8 mouse cellular contexts compared by ENCODE assay signal in genomic region chr4:102087566-102088234, GRCm38 (mm10). TPM values are rescaled to one million over a fixed set of nuclear protein-coding genes. Genes with fewer than 3 reads are reported as not detected.
DNase-seq lines count a peak whose midpoint lies in the region; ATAC-seq and TF ChIP-seq lines count a peak whose summit lies in the region.

No protein-coding gene starts in this region.

- DNase-seq in heart, postnatal 25 days (ENCODE audit: low spot score) = no peak
- DNase-seq in cerebellum, adult 8-10 months = peak; percentile 79
- peak; percentile 51 for DNase-seq in forebrain, postnatal 0 days
- peak; percentile 3 for DNase-seq in kidney, postnatal 14 days
- DNase-seq in right cerebral cortex, postnatal 36 days (ENCODE audit: low spot score in 2 of 2) = peak; percentile 39 to 50
- DNase-seq in urinary bladder, postnatal 14 days (ENCODE audit: low spot score) = no peak

- H3K4me3 ChIP-seq in heart, embryonic 16.5 days (ENCODE audit: low read length) = peak overlapping the region; percentile 58
- H3K4me3 ChIP-seq in forebrain, postnatal 0 days (ENCODE audit: low read depth, low read length) = peak overlapping the region; percentile 65
- peak overlapping the region; percentile 53 for H3K4me3 ChIP-seq in lung, embryonic 16.5 days (ENCODE audit: low read length)

- peaks cover 2% of the 10 kb centered on the region; the same call in 1 of the 2 replicates for H3K4me1 ChIP-seq in heart, embryonic 16.5 days (ENCODE audit: control insufficient read depth, insufficient read depth, low read length)
- no peaks in the 10 kb centered on the region for H3K4me1 ChIP-seq in forebrain, postnatal 0 days (ENCODE audit: insufficient read depth)
- H3K4me1 ChIP-seq in lung, embryonic 16.5 days (replicated peaks; ENCODE audit: control insufficient read depth, insufficient read depth, low read length) = peaks cover 8% of the 10 kb centered on the region

- ATAC-seq in heart, embryonic 16.5 days (replicated peaks; ENCODE audit: extremely low read depth, insufficient read depth, low FRiP score) = no peak; the same call in 1 of the 2 replicates
- peak; percentile 79 for ATAC-seq in forebrain, postnatal 0 days
- peak; percentile 43; the same call in 1 of the 2 replicates for ATAC-seq in lung, embryonic 16.5 days (ENCODE audit: low read depth)

- under 1% methylated on average over 64 of the region's 64 CpGs for WGBS in heart, embryonic 16.5 days
- under 1% methylated on average over 61 of the region's 64 CpGs for WGBS in forebrain, postnatal 0 days
- under 1% methylated on average over 62 of the region's 64 CpGs for WGBS in lung, embryonic 16.5 days

- H3K9ac ChIP-seq in heart, embryonic 16.5 days (ENCODE audit: low read length) = peak overlapping the region; percentile 11
- peak overlapping the region; percentile 62 for H3K9ac ChIP-seq in forebrain, postnatal 0 days
- peak overlapping the region; percentile 48; the same call in 1 of the 2 replicates for H3K9ac ChIP-seq in lung, embryonic 16.5 days (ENCODE audit: low read length)

- TF ChIP-seq CTCF in forebrain, postnatal 0 days (IDR thresholded peaks at IDR 0.05; ENCODE audit: low read depth) = no peak

- intact Hi-C loops in heart, postnatal 25 days (cut with DNase I) = no loop called here

- H3K9me3 ChIP-seq in heart, embryonic 16.5 days (replicated peaks; ENCODE audit: control insufficient read depth, low read length) = no peaks in the 10 kb centered on the region
- no peaks in the 10 kb centered on the region for H3K9me3 ChIP-seq in forebrain, postnatal 0 days (ENCODE audit: low read length)
- no peaks in the 10 kb centered on the region for H3K9me3 ChIP-seq in lung, embryonic 16.5 days (ENCODE audit: control insufficient read depth, low read length)

- H3K27ac ChIP-seq in heart, embryonic 16.5 days (ENCODE audit: low read length) = no peak overlapping the region
- no peak overlapping the region for H3K27ac ChIP-seq in forebrain, postnatal 0 days (ENCODE audit: low read depth, low read length)
- H3K27ac ChIP-seq in lung, embryonic 16.5 days (ENCODE audit: low read length) = no peak overlapping the region

- H3K27me3 ChIP-seq in heart, embryonic 16.5 days (ENCODE audit: control insufficient read depth, insufficient read depth, low read length) = peaks cover 26% of the 10 kb centered on the region
- H3K27me3 ChIP-seq in forebrain, postnatal 0 days (ENCODE audit: insufficient read depth, low read length) = peaks cover 4% of the 10 kb centered on the region; the same call in 1 of the 2 replicates
- peaks cover 36% of the 10 kb centered on the region for H3K27me3 ChIP-seq in lung, embryonic 16.5 days (ENCODE audit: control insufficient read depth, insufficient read depth, low read depth, low read length)

- H3K36me3 ChIP-seq in heart, embryonic 16.5 days (ENCODE audit: control insufficient read depth, insufficient read depth) = no peaks in the 10 kb centered on the region
- H3K36me3 ChIP-seq in forebrain, postnatal 0 days (ENCODE audit: insufficient read depth) = no peaks in the 10 kb centered on the region
- H3K36me3 ChIP-seq in lung, embryonic 16.5 days (ENCODE audit: control insufficient read depth, insufficient read depth, low read length) = no peaks in the 10 kb centered on the region

- H3K4me2 ChIP-seq in heart, embryonic 16.5 days (ENCODE audit: low read depth, low read length) = peak overlapping the region; percentile 97
- peak overlapping the region; percentile 93 for H3K4me2 ChIP-seq in forebrain, postnatal 0 days (ENCODE audit: low read depth)
- peak overlapping the region; percentile 94 for H3K4me2 ChIP-seq in lung, embryonic 16.5 days (ENCODE audit: low read depth, low read length)

RNA-seq across cellular contexts. Expression of gene Pde4b, which starts 0.4 kb away (rescaled TPM):
- polyA plus RNA-seq in heart, embryonic 16.5 days (2015; fragmentation: Nextera tagmentation; extraction: Ambion mirVana) = 28.4 and 29.4 TPM in 2 replicates
- 10 to 100 TPM; 24.3 to 34.2 TPM for total RNA-seq in heart, postnatal 25 days (2021)
- total RNA-seq in forebrain, postnatal 0 days (2014; rRNA removed) = 62.9 and 76.2 TPM in 2 replicates
- polyA plus RNA-seq in forebrain, postnatal 0 days (2015; fragmentation: Nextera tagmentation; extraction: Ambion mirVana) = 37.7 and 49.7 TPM in 2 replicates
- polyA plus RNA-seq in lung, embryonic 16.5 days (2015; fragmentation: Nextera tagmentation; extraction: Ambion mirVana) = 35.4 and 46.5 TPM in 2 replicates

Comparison
In these comparisons a context has a peak if more than half of its experiments do, and no peak if none do; other contexts are left out.
1. H3K9ac ChIP-seq: peak in every context shown above with its lines; median percentile 62 in forebrain, postnatal 0 days; 48 in lung, embryonic 16.5 days; 11 in heart, embryonic 16.5 days.
2. DNase-seq: peak in cerebellum, adult 8-10 months (single experiment), forebrain, postnatal 0 days (single experiment), kidney, postnatal 14 days (single experiment) and right cerebral cortex, postnatal 36 days (2 of 2); none in heart, postnatal 25 days (single experiment) and urinary bladder, postnatal 14 days (single experiment).
3. Peak in every context shown above with its lines, with median percentiles within 50 percentile points of each other: H3K4me2 ChIP-seq and H3K4me3 ChIP-seq.